Mouse (Mus musculus): ENCODE data around the gene Hes1.
A peak's percentile ranks its signal among the peaks of the same experiment; 100 is the strongest.

Gene Hes1

GRCm38 (mm10) chr16:30052271-30052670 lies 11.9 kb upstream of the Hes1 start:
- DNase-seq: no peak

- peak in 1 of 2 experiments; percentile 58 for DNase-seq
Observed at GRCm38 (mm10) chr16:30052839-30053511, 11.2 kb upstream of the Hes1 start.

DNA sequence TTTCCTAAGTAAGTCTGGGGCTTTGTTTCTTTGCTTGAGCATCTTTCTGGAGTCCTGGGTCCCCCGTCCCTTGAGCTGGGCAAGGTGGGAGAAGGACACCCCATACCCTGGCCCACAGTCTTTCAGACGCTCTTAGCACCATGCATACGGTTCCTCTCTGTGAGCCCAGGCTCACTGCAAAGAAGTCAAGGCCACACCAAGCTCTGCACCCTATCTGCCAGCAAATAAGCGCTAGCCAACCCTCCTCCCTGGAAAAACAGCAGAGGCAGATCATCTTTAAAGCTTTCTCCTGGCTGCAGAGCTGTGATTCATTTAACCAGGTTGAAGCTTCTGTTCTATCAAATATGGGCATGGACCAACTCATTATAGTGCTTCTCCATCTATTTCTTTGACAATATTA lies 9.6 kb upstream of the Hes1 start:
- no peak for DNase-seq

- no peak for DNase-seq
Observed at GRCm38 (mm10) chr16:30055361-30055889, 8.8 kb upstream of the Hes1 start.

- DNase-seq: no peak
Observed at GRCm38 (mm10) chr16:30055927-30056326, 8.3 kb upstream of the Hes1 start.

GRCm38 (mm10) chr16:30056906-30057305 lies 7.3 kb upstream of the Hes1 start:
- peak; percentile 89 to 93 for DNase-seq

- DNase-seq: peak; percentile 89 to 94
Observed at GRCm38 (mm10) chr16:30058974-30059717, 5.0 kb upstream of the Hes1 start.

DNA sequence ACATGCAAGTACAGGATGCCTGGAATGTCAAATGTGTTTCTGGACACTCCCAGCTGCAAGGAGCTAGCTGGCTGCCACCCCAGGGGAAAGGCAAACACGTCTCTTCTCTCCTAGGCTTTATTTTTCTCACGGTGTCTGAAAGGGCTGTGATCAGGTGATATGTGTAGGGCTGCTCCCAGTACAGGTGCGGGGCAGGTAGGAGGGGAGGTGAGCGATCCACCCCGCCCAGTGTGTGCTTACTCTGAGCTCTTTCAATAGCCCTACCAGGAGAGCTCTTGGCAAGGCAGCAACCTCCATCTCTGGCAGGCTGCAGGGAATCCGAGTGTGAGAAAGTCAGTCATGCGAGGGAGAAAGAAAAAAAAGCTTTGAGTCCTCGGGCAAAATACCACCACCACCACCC lies 3.8 kb upstream of the Hes1 start:
- peak; percentile 89 to 92 for DNase-seq

DNA sequence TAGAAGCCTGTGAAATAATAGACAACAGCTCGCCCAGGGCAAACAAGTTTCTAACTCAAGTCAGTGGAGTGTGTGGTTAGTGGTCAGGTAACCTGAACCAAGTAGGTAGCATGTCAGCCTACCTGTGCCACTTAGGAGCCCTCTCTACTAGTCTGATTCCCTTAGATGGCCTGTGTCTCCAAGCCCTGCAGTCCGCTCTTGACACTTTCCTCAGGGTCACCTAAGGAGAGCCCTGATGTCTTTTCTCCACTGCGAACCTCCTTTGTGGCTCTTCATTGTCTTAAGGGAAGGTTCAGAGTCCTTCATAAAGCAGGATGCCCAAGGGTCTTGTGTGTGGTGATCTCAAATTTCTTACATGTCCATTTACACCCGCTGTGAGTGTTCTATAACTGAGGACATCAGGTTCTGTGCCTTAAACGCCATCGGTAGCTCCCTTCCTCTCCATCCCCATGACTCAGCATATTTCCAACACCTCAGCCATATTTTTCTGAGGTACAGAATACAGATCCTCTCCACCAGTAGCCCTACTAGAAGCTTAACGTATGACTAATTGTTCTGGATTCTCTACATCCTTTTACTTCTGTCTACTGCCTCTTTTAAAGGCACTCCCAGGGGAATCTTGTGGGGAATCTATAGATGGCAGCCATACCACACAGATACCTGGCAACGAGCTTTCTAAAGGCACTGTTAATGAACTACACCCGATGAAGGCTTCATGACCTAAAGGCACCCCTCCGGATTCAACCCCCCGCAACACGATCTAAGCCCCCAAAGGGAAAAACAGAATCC lies 1.7 kb upstream of the Hes1 start:
- DNase-seq: no peak

GRCm38 (mm10) chr16:30063121-30063881 lies 883 bp upstream of the Hes1 start:
- peak; percentile 83 to 87 for DNase-seq

GRCm38 (mm10) chr16:30064613-30065012 lies 429 bp downstream of the Hes1 start:
- no peak for DNase-seq

DNA sequence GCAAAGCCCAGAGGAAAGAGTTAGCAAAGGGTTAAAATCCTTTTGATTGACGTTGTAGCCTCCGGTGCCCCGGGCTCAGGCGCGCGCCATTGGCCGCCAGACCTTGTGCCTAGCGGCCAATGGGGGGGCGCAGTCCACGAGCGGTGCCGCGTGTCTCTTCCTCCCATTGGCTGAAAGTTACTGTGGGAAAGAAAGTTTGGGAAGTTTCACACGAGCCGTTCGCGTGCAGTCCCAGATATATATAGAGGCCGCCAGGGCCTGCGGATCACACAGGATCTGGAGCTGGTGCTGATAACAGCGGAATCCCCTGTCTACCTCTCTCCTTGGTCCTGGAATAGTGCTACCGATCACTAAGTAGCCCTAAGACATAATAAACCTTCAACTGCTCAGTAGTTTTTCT lies 893 bp downstream of the Hes1 start:
- peak; percentile 97 for DNase-seq

DNA sequence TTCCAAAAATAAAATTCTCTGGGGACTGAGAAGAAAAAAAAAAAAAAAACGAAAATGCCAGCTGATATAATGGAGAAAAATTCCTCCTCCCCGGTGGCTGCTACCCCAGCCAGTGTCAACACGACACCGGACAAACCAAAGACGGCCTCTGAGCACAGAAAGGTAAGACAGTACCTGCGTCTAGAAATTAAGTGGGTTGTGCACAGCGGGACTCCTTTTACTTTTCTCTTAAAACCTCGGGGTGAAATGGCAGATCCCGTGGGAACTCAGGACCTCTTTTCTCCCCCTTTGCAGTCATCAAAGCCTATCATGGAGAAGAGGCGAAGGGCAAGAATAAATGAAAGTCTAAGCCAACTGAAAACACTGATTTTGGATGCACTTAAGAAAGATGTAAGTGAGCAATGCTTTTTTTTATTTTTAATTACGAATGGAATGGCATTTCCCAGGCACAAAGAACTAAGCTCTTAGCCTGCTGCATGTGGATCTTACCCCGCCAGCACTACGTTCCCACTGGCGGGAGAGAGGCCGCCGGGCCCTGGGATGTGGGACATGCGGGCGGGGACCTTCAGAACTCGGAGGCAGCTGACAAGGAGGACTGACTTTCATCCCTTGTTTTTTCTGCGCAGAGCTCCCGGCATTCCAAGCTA lies 1.5 kb downstream of the Hes1 start:
- no peak for DNase-seq

DNA sequence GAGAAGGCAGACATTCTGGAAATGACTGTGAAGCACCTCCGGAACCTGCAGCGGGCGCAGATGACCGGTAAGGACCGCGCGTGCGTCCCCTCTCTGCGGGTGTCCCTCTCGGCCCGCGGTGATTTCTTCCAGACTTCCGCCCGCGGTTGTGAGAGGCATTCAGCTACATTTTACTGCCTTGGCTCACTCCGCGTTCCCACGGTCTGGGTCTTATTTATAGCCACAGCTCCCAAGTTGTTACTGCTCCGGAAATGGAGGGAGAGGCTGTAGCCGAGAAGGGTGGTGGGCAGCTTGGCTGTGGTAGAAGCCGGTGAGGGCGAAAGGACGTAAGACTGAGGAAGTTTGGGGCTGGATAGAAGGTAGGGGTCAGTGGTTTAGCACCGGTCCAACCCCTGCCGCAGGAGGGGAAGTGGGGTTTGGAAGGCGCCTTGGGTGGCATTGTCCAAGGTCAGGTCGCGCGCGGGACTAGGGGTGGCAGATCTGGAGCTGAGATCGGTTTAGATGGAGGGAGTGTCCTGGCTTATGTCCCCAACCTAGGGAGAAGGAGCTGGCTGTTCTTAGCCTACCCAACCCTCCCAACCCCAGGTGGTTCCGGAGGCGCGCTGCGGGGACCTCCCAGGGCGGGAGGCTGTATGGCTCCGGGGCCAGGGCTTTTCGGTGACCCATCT lies 2.1 kb downstream of the Hes1 start:
- DNase-seq: peak; percentile 61

- peak; percentile 84 to 87 for DNase-seq
Observed at GRCm38 (mm10) chr16:30066852-30067301, 2.7 kb downstream of the Hes1 start.

GRCm38 (mm10) chr16:30068041-30069020 lies 4.1 kb downstream of the Hes1 start:
- DNase-seq: no peak

DNA sequence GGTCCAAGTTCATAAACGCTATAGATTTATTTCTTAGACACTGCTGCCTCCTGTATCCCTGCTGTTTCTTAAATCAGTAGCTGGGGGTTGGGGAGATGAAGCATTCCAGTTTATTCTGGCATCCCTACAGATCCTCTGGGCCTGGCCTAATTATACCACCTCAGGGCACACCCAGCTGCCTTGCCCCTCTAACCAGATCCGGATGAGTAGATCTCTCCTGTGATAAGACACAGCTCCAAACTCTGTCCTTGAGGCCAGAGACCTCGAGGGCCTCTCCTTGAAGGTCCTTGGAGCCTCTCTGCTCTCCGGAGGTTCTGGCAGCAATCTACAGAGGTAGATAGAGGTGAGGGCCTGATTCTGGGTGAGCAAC lies 5.4 kb downstream of the Hes1 start:
- DNase-seq: peak in 1 of 2 experiments; percentile 58

DNA sequence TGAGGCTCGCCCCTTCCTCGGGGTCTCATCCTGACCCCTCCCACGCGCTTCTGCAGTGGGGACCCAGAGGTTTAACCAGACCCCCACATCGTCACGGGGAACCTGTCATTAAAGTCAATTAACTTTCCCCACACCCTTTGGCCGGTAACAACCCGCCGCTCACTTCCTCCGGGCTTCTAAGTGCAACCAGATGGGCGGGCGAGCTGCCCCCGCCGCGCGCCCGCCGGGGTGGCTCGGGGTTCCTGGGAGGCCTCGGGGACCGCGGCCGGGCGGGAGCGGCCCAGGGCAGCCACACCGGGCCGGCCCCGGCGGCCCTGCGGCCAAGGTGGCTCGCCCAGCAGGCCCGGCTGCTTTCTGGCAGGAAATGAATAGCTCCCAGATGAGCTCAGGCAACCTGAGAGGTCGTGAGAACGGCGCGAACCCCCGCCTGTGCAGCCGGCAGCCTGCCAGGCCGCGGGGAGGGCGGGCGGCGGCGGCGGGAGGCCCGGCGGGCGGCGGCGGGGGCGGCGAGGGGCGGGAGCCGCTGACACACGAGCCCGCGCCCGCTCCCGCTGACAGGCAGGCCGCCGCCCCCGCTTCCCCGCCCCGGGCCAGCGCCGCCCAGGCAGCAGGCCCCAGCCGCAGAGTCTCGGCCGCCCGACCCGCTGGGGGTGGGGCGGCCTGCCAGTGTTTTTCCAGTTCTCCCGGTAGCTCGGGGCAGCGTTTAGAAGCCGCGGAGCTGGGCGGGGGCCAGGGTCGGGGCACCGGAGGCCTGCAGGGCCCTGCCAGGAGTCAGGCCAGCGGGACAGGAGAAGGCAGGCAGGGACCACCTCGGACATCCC lies 6.0 kb downstream of the Hes1 start:
- DNase-seq: peak; percentile 89 to 94

DNA sequence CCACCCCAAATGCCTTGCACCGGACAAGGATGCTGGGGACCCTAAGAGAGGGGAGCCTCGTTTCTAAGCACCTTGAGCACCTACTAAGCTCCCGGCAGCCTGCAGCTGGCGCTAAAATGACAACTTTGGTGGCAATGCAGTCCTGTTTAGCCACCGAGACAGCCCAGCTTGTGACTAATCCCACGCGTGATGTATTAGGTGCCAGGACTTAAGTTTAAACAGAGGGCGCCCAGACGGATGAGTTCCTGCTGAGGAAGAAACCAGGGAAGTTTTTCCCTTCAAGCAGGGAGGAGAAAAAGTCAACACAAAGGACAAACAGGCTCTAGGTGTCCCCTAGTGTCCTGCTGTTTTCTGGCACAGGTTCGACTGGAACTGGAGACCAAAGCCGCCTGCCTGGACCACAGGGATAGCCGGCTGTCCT lies 6.6 kb downstream of the Hes1 start:
- no peak for DNase-seq
